11 mouse cellular contexts compared by ENCODE assay signal in the genomic region with DNA sequence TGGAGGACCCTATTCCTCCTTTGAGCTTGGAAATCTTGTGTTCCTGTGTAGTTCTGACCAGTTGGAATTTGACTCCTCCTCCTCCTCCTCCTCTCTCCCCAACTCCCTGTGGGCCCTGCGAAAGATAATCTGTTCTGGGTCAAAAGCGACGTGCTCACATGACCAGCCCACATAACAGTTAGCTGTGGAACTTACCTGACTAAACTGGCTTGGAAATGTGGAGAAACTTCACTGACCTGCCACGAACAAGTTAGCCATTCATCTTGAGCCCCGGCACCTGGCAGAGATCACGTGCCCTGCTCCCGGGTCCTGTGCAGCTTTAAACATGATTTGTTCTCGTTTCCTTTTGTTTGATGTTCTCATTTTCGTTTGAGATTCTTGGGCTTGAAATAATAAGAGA.
A peak's percentile ranks its signal among the peaks of the same experiment; 100 is the strongest.
DNase-seq lines count a peak whose midpoint lies in the region; ATAC-seq and TF ChIP-seq lines count a peak whose summit lies in the region.
"Had no signal": no experiment of that assay in that cellular context is flagged by ENCODE, and none has a peak within 500 bp of the region (broad histone marks: within the 10 kb centered on the region; RNA-seq: fewer than 3 reads in every experiment).

No protein-coding gene starts in this region.

- H3K27ac ChIP-seq in heart, embryonic 12.5 days (ENCODE audit: poor library complexity, severe bottlenecking): no peak overlapping the region
- no peak overlapping the region for H3K27ac ChIP-seq in heart, postnatal 0 days (ENCODE audit: low read depth)
- H3K27ac ChIP-seq in limb, embryonic 10.5 days: peak overlapping the region; percentile 76
- H3K27ac ChIP-seq: hindbrain, embryonic 15.5 days had no signal

- no peak for TF ChIP-seq EP300 in heart, postnatal 0 days (IDR thresholded peaks at IDR 0.05; ENCODE audit: low read depth)

- no peak for ATAC-seq in heart, embryonic 12.5 days (ENCODE audit: insufficient number of reproducible peaks, low FRiP score)
- no peak for ATAC-seq in heart, postnatal 0 days (ENCODE audit: insufficient read depth, low read depth)

- peak overlapping the region; percentile 23; the same call in 1 of the 2 replicates for H3K4me2 ChIP-seq in heart, embryonic 12.5 days
- 0 out of 2 replicates have a peak overlapping the region, but pooled peaks have one; percentile 27 for H3K4me2 ChIP-seq in heart, postnatal 0 days (ENCODE audit: low read depth, low read length)
- H3K4me2 ChIP-seq: hindbrain, embryonic 15.5 days; midbrain, embryonic 11.5 days had no signal

- H3K36me3 ChIP-seq in heart, embryonic 12.5 days: no peaks in the 10 kb centered on the region
- no peaks in the 10 kb centered on the region for H3K36me3 ChIP-seq in heart, postnatal 0 days (replicated peaks; ENCODE audit: control insufficient read depth, insufficient read depth, low read length)
- no peaks in the 10 kb centered on the region for H3K36me3 ChIP-seq in limb, embryonic 10.5 days
- H3K36me3 ChIP-seq: hindbrain, embryonic 15.5 days had no signal

- intact Hi-C loops in heart, postnatal 36 days (cut with DNase I): no loop called here

- no peaks in the 10 kb centered on the region for H3K27me3 ChIP-seq in heart, embryonic 12.5 days (replicated peaks)
- no peaks in the 10 kb centered on the region for H3K27me3 ChIP-seq in heart, postnatal 0 days (ENCODE audit: control insufficient read depth, insufficient read depth, low read length)
- no peaks in the 10 kb centered on the region for H3K27me3 ChIP-seq in limb, embryonic 10.5 days (ENCODE audit: low read depth, poor library complexity, severe bottlenecking)
- H3K27me3 ChIP-seq: hindbrain, embryonic 15.5 days had no signal

- no peak for DNase-seq in heart, postnatal 36 days
- no peak for DNase-seq in heart, postnatal 0 days (ENCODE audit: low spot score)
- peak; percentile 65 for DNase-seq in limb, embryonic 10.5 days (ENCODE audit: low spot score)
- peak; percentile 49 for DNase-seq in neural tube, embryonic 10.5 days (ENCODE audit: extremely low spot score, low spot score)
- DNase-seq in spleen, postnatal 4 days (ENCODE audit: low spot score in 2 of 2): no peak
- no peak for DNase-seq in testis, postnatal 14 days (ENCODE audit: low spot score)
- DNase-seq in T-cell, adult 2 months (ENCODE audit: low spot score): no peak
- DNase-seq: cerebellum, postnatal 36 days had no signal

- H3K9me3 ChIP-seq in heart, embryonic 12.5 days (replicated peaks): no peaks in the 10 kb centered on the region
- no peaks in the 10 kb centered on the region for H3K9me3 ChIP-seq in heart, postnatal 0 days (replicated peaks; ENCODE audit: control insufficient read depth, low read length)
- no peaks in the 10 kb centered on the region for H3K9me3 ChIP-seq in limb, embryonic 10.5 days (replicated peaks)
- H3K9me3 ChIP-seq: hindbrain, embryonic 15.5 days had no signal

- H3K4me1 ChIP-seq in heart, embryonic 12.5 days (replicated peaks): peaks cover 50% of the 10 kb centered on the region
- peaks cover 36% of the 10 kb centered on the region for H3K4me1 ChIP-seq in heart, postnatal 0 days (ENCODE audit: control insufficient read depth, insufficient read depth)
- H3K4me1 ChIP-seq in limb, embryonic 10.5 days: peaks cover 40% of the 10 kb centered on the region

- H3K4me3 ChIP-seq in heart, embryonic 12.5 days: no peak overlapping the region
- no peak overlapping the region for H3K4me3 ChIP-seq in heart, postnatal 0 days (ENCODE audit: low read depth, low read length)
- peak overlapping the region; percentile 15 for H3K4me3 ChIP-seq in limb, embryonic 10.5 days
- H3K4me3 ChIP-seq: hindbrain, embryonic 15.5 days had no signal

- 26% methylated on average over 9 of the region's 9 CpGs for WGBS in heart, embryonic 12.5 days
- WGBS in heart, postnatal 0 days: 37% methylated on average over 9 of the region's 9 CpGs
- WGBS in limb, embryonic 10.5 days: 21% methylated on average over 9 of the region's 9 CpGs

- no peak overlapping the region for H3K9ac ChIP-seq in heart, embryonic 12.5 days
- no peak overlapping the region for H3K9ac ChIP-seq in heart, postnatal 0 days (replicated peaks; ENCODE audit: low read depth, low read length)
- H3K9ac ChIP-seq: hindbrain, embryonic 15.5 days had no signal

- no peak for TF ChIP-seq CTCF in heart, postnatal 0 days (IDR thresholded peaks at IDR 0.05; ENCODE audit: low read depth)

Comparison
In these comparisons a context has a peak if more than half of its experiments do, and no peak if none do; other contexts are left out.
1. DNase-seq: peak in limb, embryonic 10.5 days (single experiment) and neural tube, embryonic 10.5 days (single experiment); none in heart, postnatal 36 days (0 of 2), heart, postnatal 0 days (single experiment), spleen, postnatal 4 days (0 of 2), testis, postnatal 14 days (single experiment) and T-cell, adult 2 months (single experiment).